ENCODE assay signal across 9 mouse cellular contexts in the genomic region with DNA sequence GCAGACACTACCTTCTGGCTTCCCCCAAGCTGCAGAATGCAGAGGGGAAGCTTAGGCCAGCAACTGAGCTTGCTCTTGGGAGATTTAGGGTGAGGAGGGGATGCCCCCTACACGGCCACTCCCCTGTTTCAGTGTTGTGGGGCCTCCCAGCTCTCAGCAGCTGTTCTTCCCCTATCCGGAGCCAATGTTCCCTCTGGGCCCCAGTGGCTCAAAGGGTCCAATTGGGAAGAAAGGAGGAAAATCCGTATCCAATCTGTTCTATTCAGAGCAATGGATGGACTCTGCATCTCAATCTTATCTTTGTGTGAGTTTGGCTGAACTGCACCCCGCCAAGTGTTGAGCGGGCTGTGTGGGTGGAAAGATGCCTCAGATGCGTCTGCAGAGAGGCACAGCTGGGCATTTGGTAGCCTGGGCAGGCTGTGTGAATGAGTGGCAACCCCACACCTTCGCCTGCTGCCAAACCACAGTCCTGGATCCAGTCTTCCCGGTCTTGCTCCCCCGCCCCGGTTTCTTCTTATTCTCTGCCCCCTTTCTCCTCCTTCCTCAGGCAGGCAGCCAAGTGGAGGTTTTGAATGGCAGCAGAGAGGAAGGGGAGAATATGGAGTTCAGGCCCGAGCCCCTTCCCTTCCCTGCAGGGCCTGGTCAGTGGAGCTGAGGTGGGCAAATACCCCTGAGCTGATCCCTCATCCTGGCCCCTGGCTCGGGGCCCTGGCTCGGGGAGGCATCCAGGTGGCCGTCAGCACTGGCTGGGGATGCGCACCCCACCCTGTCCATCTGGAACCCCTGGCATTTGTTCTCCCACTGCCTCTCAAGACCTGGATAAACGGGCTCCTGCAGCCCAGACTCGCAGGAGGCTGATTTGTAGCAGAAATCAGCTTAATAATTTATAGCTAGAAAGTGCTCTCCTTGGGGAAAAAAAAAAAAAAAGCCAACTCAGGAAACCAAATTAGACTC.
A peak's percentile ranks its signal among the peaks of the same experiment; 100 is the strongest.
DNase-seq lines count a peak whose midpoint lies in the region; ATAC-seq and TF ChIP-seq lines count a peak whose summit lies in the region.
"Had no signal": no experiment of that assay in that cellular context is flagged by ENCODE, and none has a peak within 500 bp of the region (broad histone marks: within the 10 kb centered on the region; RNA-seq: fewer than 3 reads in every experiment).

No protein-coding gene starts in this region.

- 0 out of 2 replicates have a peak overlapping the region, but pooled peaks have one; percentile 23 for H3K9ac ChIP-seq in neural tube, embryonic 11.5 days (ENCODE audit: low read length)
- H3K9ac ChIP-seq in midbrain, postnatal 0 days (replicated peaks; ENCODE audit: low read length, poor library complexity, severe bottlenecking), result 0 out of 2 replicates have a peak overlapping the region, but pooled peaks have one; percentile 29

- TF ChIP-seq CTCF in midbrain, postnatal 0 days (IDR thresholded peaks at IDR 0.05), result no peak
- TF ChIP-seq CTCF in lung, adult 2 months (IDR thresholded peaks at IDR 0.05; ENCODE audit: insufficient read depth, low read length), result no peak

- no peak for DNase-seq in frontal cortex, postnatal 14 days (ENCODE audit: low spot score in 2 of 2)
- DNase-seq in neural tube, embryonic 11.5 days (ENCODE audit: low spot score), result peak; percentile 62
- no peak for DNase-seq in neural tube, embryonic 10.5 days (ENCODE audit: extremely low spot score, low spot score)
- peak; percentile 55 for DNase-seq in hindbrain, embryonic 10.5 days (ENCODE audit: low spot score)
- peak; percentile 79 for DNase-seq in midbrain, postnatal 0 days (ENCODE audit: low spot score)
- DNase-seq in c-Kit-positive CD71-positive TER-119-positive erythroid progenitor cells, embryonic 14.5 days (ENCODE audit: low spot score), result no peak
- no peak for DNase-seq in lung, adult 2 months

- TF ChIP-seq POLR2A in lung, adult 2 months (IDR thresholded peaks at IDR 0.05; ENCODE audit: borderline replicate concordance, extremely low read depth, low read depth, low read length), result no peak

- ATAC-seq in frontal cortex, adult (ENCODE audit: low TSS enrichment), result peak; percentile 32; the same call in 1 of the 2 replicates
- ATAC-seq in neural tube, embryonic 11.5 days (ENCODE audit: insufficient read depth, low FRiP score, low TSS enrichment), result peak; percentile 86
- peak; percentile 76 for ATAC-seq in midbrain, postnatal 0 days (ENCODE audit: low FRiP score)

- H3K9me3 ChIP-seq in neural tube, embryonic 11.5 days (ENCODE audit: control insufficient read depth, low read length), result no peaks in the 10 kb centered on the region
- H3K9me3 ChIP-seq in hindbrain, embryonic 10.5 days, result no peaks in the 10 kb centered on the region
- H3K9me3 ChIP-seq in midbrain, postnatal 0 days (ENCODE audit: low read length), result no peaks in the 10 kb centered on the region

- H3K4me3 ChIP-seq in neural tube, embryonic 11.5 days (ENCODE audit: low read depth, low read length), result no peak overlapping the region
- H3K4me3 ChIP-seq in hindbrain, embryonic 10.5 days, result peak overlapping the region; percentile 23
- H3K4me3 ChIP-seq in midbrain, postnatal 0 days (ENCODE audit: low read depth, low read length), result no peak overlapping the region
- H3K4me3 ChIP-seq in lung, adult 2 months (replicated peaks; ENCODE audit: extremely low read depth, low read depth, low read length), result no peak overlapping the region
- H3K4me3 ChIP-seq: layer of hippocampus, adult 2 months had no signal

- no peaks in the 10 kb centered on the region for H3K36me3 ChIP-seq in neural tube, embryonic 11.5 days (ENCODE audit: control insufficient read depth, insufficient read depth, low read length)
- peaks cover 27% of the 10 kb centered on the region for H3K36me3 ChIP-seq in hindbrain, embryonic 10.5 days
- H3K36me3 ChIP-seq in midbrain, postnatal 0 days (ENCODE audit: insufficient read depth, low read length), result no peaks in the 10 kb centered on the region

- H3K4me2 ChIP-seq in neural tube, embryonic 11.5 days (ENCODE audit: low read depth), result no peak overlapping the region
- H3K4me2 ChIP-seq in midbrain, postnatal 0 days (ENCODE audit: low read depth, low read length, poor library complexity, severe bottlenecking), result peak overlapping the region; percentile 34

- H3K4me1 ChIP-seq in neural tube, embryonic 11.5 days (ENCODE audit: control insufficient read depth, insufficient read depth, low read length), result peaks cover 15% of the 10 kb centered on the region
- peaks cover 69% of the 10 kb centered on the region for H3K4me1 ChIP-seq in hindbrain, embryonic 10.5 days (replicated peaks)
- peaks cover 5% of the 10 kb centered on the region; the same call in 1 of the 2 replicates for H3K4me1 ChIP-seq in midbrain, postnatal 0 days (ENCODE audit: insufficient read depth, low read length)
- H3K4me1 ChIP-seq in lung, adult 2 months (ENCODE audit: control insufficient read depth, insufficient read depth, low read length), result no peaks in the 10 kb centered on the region

- H3K27ac ChIP-seq in neural tube, embryonic 11.5 days (ENCODE audit: low read depth, low read length), result peak overlapping the region; percentile 90
- H3K27ac ChIP-seq in hindbrain, embryonic 10.5 days, result peak overlapping the region; percentile 90
- H3K27ac ChIP-seq in midbrain, postnatal 0 days (ENCODE audit: low read depth, low read length), result peak overlapping the region; percentile 53; the same call in 1 of the 2 replicates
- H3K27ac ChIP-seq: layer of hippocampus, adult 2 months had no signal

- no peaks in the 10 kb centered on the region for H3K27me3 ChIP-seq in neural tube, embryonic 11.5 days (ENCODE audit: control insufficient read depth, insufficient read depth, low read length)
- H3K27me3 ChIP-seq in hindbrain, embryonic 10.5 days (ENCODE audit: insufficient read depth, poor library complexity, severe bottlenecking), result no peaks in the 10 kb centered on the region
- H3K27me3 ChIP-seq in midbrain, postnatal 0 days (ENCODE audit: insufficient read depth, low read length), result no peaks in the 10 kb centered on the region

- WGBS in neural tube, embryonic 11.5 days, result 46% methylated on average over 17 of the region's 17 CpGs
- WGBS in hindbrain, embryonic 10.5 days, result 42% methylated on average over 17 of the region's 17 CpGs
- WGBS in midbrain, postnatal 0 days, result 14% methylated on average over 17 of the region's 17 CpGs
- WGBS in lung, adult 2 months, result 53% methylated on average over 17 of the region's 17 CpGs

Comparison
In these comparisons a context has a peak if more than half of its experiments do, and no peak if none do; other contexts are left out.
1. DNase-seq: peak in neural tube, embryonic 11.5 days (single experiment), hindbrain, embryonic 10.5 days (single experiment) and midbrain, postnatal 0 days (single experiment); none in frontal cortex, postnatal 14 days (0 of 2), neural tube, embryonic 10.5 days (single experiment), c-Kit-positive CD71-positive TER-119-positive erythroid progenitor cells, embryonic 14.5 days (single experiment) and lung, adult 2 months (single experiment).
2. ATAC-seq: peak in every context shown above with its lines; median percentile 86 in neural tube, embryonic 11.5 days; 76 in midbrain, postnatal 0 days; 32 in frontal cortex, adult.
3. Peak in every context shown above with its lines, with median percentiles within 50 percentile points of each other: H3K27ac ChIP-seq.